Mouse (Mus musculus) forelimb bud, embryonic 11.5 days (tissue): ENCODE results near the gene Gstm5.
A peak's percentile ranks its signal among the peaks of the same experiment; 100 is the strongest.
"Not testable (repeated sequence)": the region's sequence is repeated elsewhere in the genome, so short reads cannot be mapped to it uniquely, and the experiment has no call there.

Experiments used
- DNase-seq: peaks from one replicate; pipeline ENCODE4 v3.0.0-alpha.2; 2012; ENCODE audit warnings: low read depth, low spot score

Gstm5 gene

GRCm38 (mm10) chr3:107895720-107896569 is at the start of gene Gstm5:
Gene Gstm5 (plus strand): TSS chr3:107895821.
- peak; percentile 79 for DNase-seq

GRCm38 (mm10) chr3:107846175-107846574 is 49.4 kb upstream of the Gstm5 start:
- no peak for DNase-seq

GRCm38 (mm10) chr3:107846835-107847234 is 48.8 kb upstream of the Gstm5 start:
- DNase-seq, result no peak

GRCm38 (mm10) chr3:107848126-107848525 is 47.5 kb upstream of the Gstm5 start:
- no peak for DNase-seq

GRCm38 (mm10) chr3:107849000-107849692 is 46.5 kb upstream of the Gstm5 start:
- no peak for DNase-seq

GRCm38 (mm10) chr3:107849693-107850031 is 46.0 kb upstream of the Gstm5 start:
- DNase-seq, result no peak

GRCm38 (mm10) chr3:107850418-107851031 is 45.1 kb upstream of the Gstm5 start:
- peak; percentile 68 for DNase-seq

- DNase-seq, result no peak
Observed at GRCm38 (mm10) chr3:107852786-107853185, 42.8 kb upstream of the Gstm5 start.

- no peak for DNase-seq
Observed at GRCm38 (mm10) chr3:107853232-107854181, 42.1 kb upstream of the Gstm5 start.

GRCm38 (mm10) chr3:107855368-107855767 is 40.3 kb upstream of the Gstm5 start:
- no peak for DNase-seq

GRCm38 (mm10) chr3:107857646-107858045 is 38.0 kb upstream of the Gstm5 start:
- no peak for DNase-seq

GRCm38 (mm10) chr3:107861483-107861882 is 34.1 kb upstream of the Gstm5 start:
- DNase-seq, result not testable (repeated sequence)

- no peak for DNase-seq
Observed at GRCm38 (mm10) chr3:107862471-107862870, 33.1 kb upstream of the Gstm5 start.

GRCm38 (mm10) chr3:107863471-107863870 is 32.1 kb upstream of the Gstm5 start:
- DNase-seq, result no peak

- peak; percentile 91 for DNase-seq
Observed at GRCm38 (mm10) chr3:107863898-107864603, 31.6 kb upstream of the Gstm5 start.

GRCm38 (mm10) chr3:107865364-107866091 is 30.1 kb upstream of the Gstm5 start:
- DNase-seq, result no peak

GRCm38 (mm10) chr3:107867086-107867485 is 28.5 kb upstream of the Gstm5 start:
- peak; percentile 93 for DNase-seq

- no peak for DNase-seq
Observed at GRCm38 (mm10) chr3:107868452-107868851, 27.2 kb upstream of the Gstm5 start.

GRCm38 (mm10) chr3:107869097-107869496 is 26.5 kb upstream of the Gstm5 start:
- no peak for DNase-seq

GRCm38 (mm10) chr3:107869925-107870324 is 25.7 kb upstream of the Gstm5 start:
- no peak for DNase-seq
